Mouse (Mus musculus) cerebellum, postnatal 14 days (tissue): ENCODE data around the gene Srgap3.
"Not testable (repeated sequence)": the region's sequence is repeated elsewhere in the genome, so short reads cannot be mapped to it uniquely, and the experiment has no call there.

Experiments used
- DNase-seq, 2 experiments: peaks; one replicate each; pipeline ENCODE4 v3.0.0; 2021; ENCODE audit warnings: mixed read lengths in 2 of 2

The Srgap3 gene

GRCm38 (mm10) chr6:112907887-112908584 lies 39.0 kb downstream of the Srgap3 start:
- no peak for DNase-seq

DNA sequence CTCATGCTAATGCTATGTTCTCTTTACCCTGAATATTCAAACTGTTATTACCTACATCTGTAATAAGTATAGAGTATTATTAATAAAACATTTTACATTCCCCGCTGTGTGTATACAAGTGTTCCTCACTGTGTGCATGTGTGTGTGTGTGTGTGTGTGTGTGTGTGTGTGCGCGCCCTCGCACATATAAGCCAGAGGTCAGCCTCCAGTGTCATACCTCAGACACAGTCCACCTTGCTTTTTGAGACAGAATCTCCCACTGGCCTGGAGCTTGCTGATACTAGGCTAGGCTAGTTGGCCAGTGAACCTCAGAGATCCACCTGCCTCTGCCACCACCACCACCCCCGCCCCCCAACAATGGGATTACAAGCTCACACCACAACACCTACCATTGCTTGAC lies 43.3 kb downstream of the Srgap3 start:
- DNase-seq: no peak

- DNase-seq: no peak
These were observed 43.8 kb downstream of the Srgap3 start for GRCm38 (mm10) chr6:112903226-112903625.

GRCm38 (mm10) chr6:112902791-112903190 lies 44.3 kb downstream of the Srgap3 start:
- DNase-seq: no peak

DNA sequence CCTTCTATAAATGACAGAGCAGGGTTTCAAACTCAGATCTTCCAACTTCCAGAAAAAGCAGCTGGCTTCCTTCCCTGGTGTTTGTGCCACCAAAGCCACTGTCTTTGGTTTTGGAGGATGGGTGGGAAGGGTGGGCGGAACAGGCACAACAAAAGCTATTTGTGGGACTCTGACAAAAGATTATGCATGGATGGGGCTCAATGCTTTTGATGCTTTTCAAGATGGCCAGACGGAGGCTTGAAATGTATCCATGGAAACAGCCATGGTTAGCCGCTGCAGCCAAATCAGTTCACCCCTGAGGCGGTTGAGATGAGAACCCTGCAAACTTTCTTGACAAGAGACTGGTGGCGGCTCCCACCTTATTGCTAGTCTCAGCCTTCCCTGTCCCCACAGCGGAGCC lies 46.8 kb downstream of the Srgap3 start:
- no peak for DNase-seq

DNA sequence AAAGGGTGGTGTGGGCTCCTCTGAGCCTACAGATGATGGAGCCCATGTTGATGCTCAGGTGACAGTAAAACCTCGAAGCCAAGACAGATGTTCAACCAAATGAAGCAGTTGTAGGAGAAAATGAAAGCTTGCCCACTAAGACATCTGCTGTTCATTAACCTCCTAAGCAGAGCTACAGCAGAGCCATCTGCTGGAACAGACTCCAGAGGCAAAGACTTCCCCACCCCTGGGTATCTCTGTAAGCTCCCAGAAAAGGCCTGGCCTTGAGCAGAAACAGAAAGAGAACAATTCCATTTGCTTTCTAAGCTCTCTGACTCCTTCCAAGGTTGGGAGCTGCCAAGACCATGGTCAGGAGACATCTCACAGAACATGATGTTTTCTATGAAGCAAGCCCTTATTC lies 47.4 kb downstream of the Srgap3 start:
- DNase-seq: peak in 1 of 2 experiments; percentile 32

- peak in 1 of 2 experiments; percentile 45 for DNase-seq
These were observed 47.8 kb downstream of the Srgap3 start for GRCm38 (mm10) chr6:112899276-112899675.

DNA sequence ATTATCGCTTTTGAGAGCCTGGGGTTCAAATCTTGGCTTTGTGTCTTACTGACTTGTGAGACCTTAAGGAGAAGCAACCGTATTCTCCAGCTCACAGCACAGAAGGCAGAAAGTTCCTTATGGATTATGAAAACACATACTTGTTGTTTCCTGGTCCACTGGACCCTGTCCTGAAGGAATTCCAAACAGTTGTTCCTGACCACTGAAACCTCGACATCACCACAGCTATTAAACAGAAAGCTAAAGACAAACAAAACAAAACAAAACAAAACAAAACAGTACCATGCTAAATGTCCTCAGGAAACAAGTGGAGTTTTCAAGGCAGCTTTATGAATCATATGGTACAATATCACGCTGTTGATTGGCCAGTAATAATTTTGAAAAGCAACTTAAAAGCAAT lies 48.6 kb downstream of the Srgap3 start:
- no peak for DNase-seq

- DNase-seq: no peak
These were observed 50.7 kb downstream of the Srgap3 start for GRCm38 (mm10) chr6:112896372-112896771.

- peak; percentile 52 to 56 for DNase-seq
These were observed 56.7 kb downstream of the Srgap3 start for GRCm38 (mm10) chr6:112890331-112890751.

- no peak for DNase-seq
These were observed 63.4 kb downstream of the Srgap3 start for GRCm38 (mm10) chr6:112883588-112884135.

DNA sequence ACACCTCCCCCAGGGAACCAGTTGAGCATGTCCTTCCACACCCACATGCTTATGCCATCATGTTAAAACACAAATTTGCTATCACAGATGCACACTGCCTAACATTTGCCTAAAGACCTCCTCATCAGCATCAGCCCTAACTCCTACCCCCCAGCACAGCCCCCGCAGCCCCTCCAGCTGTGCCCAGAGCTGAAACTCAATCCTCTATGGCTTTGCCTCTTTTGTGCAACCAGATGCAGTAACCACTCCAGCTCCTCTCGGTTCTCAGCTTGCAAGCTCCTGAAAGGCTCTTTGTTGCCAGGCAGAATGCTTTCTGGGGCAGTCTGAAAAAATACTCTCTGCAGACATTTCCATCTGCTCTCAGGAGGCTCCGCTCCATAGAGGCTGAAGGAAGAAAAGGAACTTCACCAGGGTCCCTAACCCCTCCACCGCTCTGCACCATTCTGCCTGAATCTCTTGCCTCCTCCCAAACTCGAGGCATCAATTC lies 67.0 kb downstream of the Srgap3 start:
- peak in 1 of 2 experiments; percentile 51 for DNase-seq

DNA sequence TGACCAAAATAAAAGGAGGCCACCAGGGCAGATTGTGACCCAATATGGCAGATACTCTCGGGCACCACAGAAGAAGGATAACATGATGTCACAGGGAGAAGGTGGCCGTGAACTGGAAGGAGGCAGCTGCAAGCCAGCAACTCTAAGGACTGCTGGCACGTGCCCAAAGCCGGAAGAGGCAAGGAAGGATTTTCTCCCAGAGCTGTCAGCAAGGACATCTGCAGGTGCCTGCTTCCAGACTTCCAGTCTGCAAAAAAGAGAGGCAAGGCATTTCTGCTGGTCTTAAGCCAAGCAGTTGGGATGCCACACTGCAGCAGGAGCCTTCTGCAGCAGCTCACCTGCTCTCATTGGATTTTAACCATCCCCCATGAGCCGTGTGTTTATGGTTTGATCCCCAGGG lies 67.9 kb downstream of the Srgap3 start:
- DNase-seq: peak; percentile 54 to 62

DNA sequence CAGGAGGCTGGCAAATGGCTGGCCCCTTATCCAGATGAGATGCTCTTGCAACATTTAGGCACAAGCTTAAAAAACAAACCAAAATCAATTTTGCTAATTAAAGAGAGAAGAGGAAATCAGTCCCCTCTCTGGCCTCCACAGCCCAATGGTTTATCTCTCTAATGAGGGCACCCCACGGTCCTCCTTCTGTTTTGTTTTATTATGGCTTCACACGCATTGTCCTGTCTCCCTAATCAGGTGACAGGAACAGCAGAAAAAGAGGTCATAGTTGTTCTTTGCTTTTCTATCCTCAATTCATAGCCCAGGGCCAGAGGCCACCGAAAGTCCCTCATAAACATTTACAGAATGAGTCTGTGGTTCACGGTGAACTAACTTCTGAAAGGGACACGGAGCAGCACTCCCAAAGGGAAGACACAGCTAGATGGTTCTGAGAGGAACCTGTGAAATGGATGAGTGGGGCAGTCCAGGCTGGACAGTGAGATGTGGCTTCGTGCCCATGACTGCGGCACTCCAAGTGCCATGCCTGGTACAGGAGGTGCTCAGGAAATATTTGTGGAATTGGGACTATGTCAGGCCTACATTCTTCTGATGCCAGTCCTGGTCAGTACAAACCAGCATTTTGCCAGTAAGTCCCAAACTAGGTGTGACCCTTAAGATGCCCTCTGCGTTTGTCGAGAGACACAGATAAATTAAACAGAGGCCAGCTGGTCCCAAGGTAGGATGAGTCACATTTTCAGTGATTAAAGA lies 73.8 kb downstream of the Srgap3 start:
- DNase-seq: peak; percentile 54 to 74

GRCm38 (mm10) chr6:112871241-112871780 lies 75.8 kb downstream of the Srgap3 start:
- DNase-seq: no peak

- no peak for DNase-seq
These were observed 78.7 kb downstream of the Srgap3 start for GRCm38 (mm10) chr6:112868197-112868957.

DNA sequence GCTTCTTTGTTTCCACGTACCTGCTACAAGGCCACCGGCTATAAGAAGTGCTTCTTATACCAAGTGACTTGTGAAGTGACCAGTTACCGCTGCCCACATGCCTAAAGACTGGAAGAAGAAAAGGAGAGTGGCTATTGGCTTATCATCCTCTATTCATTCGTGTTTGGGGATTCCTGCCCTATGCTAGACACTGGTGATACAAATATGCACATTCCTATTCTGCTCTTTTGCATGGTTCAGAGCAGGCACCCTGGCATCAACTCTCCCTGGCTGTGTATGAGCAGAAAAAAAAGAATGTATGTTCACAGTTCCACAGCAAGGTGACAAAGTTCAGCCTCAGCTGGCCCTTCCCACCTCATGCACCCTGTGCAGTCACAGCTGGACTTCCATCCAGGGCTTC lies 81.0 kb downstream of the Srgap3 start:
- no peak for DNase-seq

DNA sequence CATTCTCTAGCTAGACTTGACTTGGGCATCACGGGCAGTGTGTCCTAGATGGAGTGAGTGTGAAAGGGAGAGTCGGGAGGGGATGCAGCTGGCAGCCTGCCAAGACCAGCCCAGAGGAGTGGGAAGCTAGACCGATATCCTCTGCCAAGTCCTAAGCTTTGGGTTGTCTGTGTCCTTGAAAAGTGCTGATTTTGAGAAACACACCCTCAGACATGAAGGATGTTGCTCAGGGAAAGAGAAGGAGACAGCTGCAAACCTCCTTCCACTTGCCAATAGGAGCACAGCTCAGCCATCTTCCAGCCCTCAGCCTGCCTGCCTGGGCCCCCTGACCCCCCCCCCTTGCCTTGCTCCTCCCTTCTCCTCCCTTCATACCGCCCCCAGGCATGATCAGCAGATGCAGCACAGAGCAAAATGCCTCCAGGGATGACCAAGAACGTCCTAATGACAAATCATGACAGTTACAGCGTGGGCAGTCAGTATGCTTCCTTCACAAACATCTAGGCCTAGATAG lies 82.0 kb downstream of the Srgap3 start:
- peak; percentile 49 to 55 for DNase-seq

GRCm38 (mm10) chr6:112862465-112862864 lies 84.6 kb downstream of the Srgap3 start:
- no peak for DNase-seq

- peak; percentile 49 to 72 for DNase-seq
These were observed 85.4 kb downstream of the Srgap3 start for GRCm38 (mm10) chr6:112861351-112862297.

- DNase-seq: not testable (repeated sequence)
These were observed 86.8 kb downstream of the Srgap3 start for GRCm38 (mm10) chr6:112860290-112860689.
